Mouse (Mus musculus) adrenal gland (tissue): ENCODE data around the gene Gcg.

Experiments used
- intact Hi-C: fragments of 180-260 bp; cut with DNase I; formaldehyde crosslinking; loops from one replicate; pipeline ENCODE4 v1.15.1; 2025
- long read RNA-seq, 2 experiments: library from polyadenylated mRNA; unstranded; transcript quantifications; one replicate each; pipeline ENCODE4 v2.0.0; 2020; ENCODE audit warnings: borderline replicate concordance in 1 of 2; ENCODE audit not compliant: insufficient replicate concordance in 1 of 2

Gcg gene
- long read RNA-seq, experiment 1, result 0 reads
- long read RNA-seq, experiment 2, result 0 reads

DNA sequence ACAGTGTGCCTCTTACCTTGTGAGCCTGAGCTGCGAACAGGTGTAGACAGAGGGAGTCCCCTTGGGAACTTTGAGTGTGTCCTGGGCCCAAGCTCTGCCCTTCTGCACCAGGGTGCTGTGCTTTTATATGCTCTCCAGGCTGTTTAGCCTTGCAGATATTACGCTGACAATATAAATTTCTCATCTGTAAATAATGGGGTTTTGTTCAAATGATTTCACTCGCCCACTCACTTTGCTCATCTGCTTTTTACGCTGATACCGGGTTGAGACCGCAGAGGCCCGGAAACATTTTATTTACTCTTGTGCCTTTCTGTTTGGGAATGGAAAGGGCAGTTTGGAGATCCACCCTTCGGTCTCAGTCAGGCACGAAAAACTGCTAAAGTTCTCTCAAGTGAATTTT lies at the start of gene Gcg:
Gcg (minus strand) TSS at position 101 of the 400 bp plus-strand sequence.
- intact Hi-C loops, result no loop called here

- intact Hi-C loops, result no loop called here
These were observed 47.6 kb upstream of the Gcg start for GRCm38 (mm10) chr2:62531065-62531464.

- intact Hi-C loops, result no loop called here
These were observed 42.9 kb upstream of the Gcg start for GRCm38 (mm10) chr2:62526399-62526798.

- intact Hi-C loops, result no loop called here
These were observed 34.3 kb upstream of the Gcg start for GRCm38 (mm10) chr2:62517790-62518189.

DNA sequence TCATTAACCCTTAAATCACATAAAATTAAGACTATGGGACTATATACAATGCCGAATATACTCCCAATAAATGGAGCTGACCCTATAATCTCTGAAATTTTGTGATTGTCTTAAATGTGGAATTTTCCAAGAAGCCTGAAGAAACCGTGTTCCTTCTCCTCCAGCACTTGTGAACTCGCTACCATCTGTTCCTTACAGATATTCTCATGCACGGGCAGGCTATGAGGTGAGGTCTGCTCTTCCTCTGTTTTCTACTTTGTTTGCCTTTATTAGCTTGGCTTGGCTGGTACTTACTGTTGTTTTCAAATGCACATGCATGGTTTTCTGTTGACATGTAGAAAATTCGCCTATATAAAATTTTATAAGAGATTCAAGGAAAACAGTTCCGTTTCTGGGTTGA lies 31.0 kb upstream of the Gcg start:
- intact Hi-C loops, result no loop called here

- intact Hi-C loops, result no loop called here
These were observed 30.0 kb upstream of the Gcg start for GRCm38 (mm10) chr2:62513477-62513876.

DNA sequence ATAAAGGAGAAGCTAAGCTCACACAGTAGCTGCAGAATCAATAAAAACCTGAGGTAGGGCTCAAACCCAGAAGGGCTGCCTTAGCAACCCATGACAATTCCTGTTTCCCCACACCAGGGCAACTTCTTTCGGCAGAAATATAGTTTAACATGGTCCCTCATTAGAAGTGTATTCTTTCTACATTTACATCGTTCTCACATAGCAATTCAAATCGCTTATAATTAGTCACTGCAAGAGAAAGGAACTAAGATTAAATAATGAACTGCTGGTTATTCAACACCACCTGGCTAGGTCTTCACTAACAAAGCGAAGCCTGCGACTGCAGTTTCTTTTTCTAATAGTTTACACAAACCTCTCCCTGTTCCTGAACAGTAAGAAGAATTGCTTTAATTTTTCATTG lies 23.7 kb upstream of the Gcg start:
- intact Hi-C loops, result no loop called here

- intact Hi-C loops, result no loop called here
These were observed 23.0 kb upstream of the Gcg start for GRCm38 (mm10) chr2:62506441-62506840.

- intact Hi-C loops, result no loop called here
These were observed 20.9 kb upstream of the Gcg start for GRCm38 (mm10) chr2:62504269-62504796.

GRCm38 (mm10) chr2:62503326-62503725 lies 19.9 kb upstream of the Gcg start:
- intact Hi-C loops, result no loop called here

DNA sequence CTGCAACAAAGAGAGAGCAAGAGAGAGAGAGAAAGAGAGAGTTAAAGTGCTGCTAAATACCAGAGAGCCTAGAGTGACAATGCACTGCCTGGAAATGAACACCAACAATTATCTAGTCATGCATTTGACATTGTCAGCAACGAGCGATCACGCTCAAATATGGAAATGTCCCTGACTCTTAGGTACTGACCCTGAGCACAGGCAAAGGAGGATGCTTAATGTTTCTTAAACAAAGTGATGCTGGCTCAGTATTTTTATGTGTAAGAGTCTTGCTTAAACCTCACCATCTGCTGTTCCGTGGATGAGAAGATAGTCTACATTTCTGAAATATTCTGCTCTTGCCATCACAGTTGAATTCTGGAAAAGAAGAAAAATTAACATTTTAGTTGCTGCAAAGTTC lies 19.1 kb upstream of the Gcg start:
- intact Hi-C loops, result no loop called here

- intact Hi-C loops, result no loop called here
These were observed 15.4 kb upstream of the Gcg start for GRCm38 (mm10) chr2:62498821-62499220.

DNA sequence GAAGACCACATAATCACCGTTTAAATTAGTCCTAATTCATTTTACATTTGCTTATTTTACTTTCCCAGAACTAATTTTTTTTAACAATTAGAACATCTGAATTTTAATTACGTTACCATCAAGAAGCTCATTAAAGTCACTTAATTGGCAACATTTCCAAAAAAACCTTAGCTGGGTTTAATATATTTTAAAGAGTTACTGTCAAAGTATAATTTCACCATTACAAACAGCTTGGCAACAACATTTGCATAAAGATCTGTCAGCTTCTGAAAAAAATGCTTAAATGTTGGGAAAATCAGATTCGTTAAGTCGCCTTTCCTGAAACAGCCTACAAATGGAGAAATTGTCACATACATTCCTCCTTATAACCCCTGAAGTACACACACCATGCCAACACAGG lies 14.6 kb upstream of the Gcg start:
- intact Hi-C loops, result no loop called here

- intact Hi-C loops, result no loop called here
These were observed 14.0 kb upstream of the Gcg start for GRCm38 (mm10) chr2:62497333-62498002.

DNA sequence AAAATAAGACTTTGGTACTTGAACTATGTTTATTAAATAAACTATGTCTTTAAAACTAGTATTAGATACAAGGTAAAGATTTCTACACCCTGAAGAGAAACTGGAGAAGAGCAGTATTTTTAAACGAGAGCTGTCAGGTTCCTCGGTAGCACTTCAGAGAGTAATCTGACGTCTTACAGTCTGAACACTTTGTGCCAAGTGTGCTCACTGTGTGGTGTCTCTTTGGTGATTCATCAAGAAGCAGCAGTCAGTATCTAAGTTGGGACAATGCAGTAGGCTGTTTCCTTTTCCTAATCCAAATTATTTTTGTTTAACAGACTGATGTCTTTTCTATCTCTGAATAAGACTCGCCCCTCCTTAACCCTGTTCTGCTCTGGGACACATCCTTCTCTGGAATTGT lies 12.0 kb upstream of the Gcg start:
- intact Hi-C loops, result no loop called here

GRCm38 (mm10) chr2:62489832-62490231 lies 6.4 kb upstream of the Gcg start:
- intact Hi-C loops, result loop anchor here (5.0 kb wide), 1 partner anchor 137 kb away; no protein-coding TSS in a partner anchor

DNA sequence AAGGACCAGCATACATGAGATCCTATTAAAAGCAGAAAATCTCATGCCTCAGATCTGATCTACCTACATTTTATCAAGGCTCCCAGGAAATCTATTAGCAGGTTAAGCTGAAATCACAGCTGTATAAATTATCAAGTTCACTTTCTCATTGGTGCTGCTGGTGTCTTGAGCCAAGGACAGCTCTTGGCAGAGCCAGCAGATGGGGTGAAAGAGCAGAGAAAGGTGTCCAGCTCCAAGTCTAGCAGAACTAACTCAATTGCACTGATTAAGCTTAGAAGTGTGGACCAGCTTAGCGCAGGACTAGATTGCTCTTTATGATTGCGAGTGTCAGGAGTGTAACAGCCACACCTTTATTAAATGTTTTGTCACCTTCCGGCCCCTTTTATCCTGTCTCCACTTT lies 1.5 kb upstream of the Gcg start:
- intact Hi-C loops, result loop anchor here (5.0 kb wide), 1 partner anchor 142 kb away; no protein-coding TSS in a partner anchor

DNA sequence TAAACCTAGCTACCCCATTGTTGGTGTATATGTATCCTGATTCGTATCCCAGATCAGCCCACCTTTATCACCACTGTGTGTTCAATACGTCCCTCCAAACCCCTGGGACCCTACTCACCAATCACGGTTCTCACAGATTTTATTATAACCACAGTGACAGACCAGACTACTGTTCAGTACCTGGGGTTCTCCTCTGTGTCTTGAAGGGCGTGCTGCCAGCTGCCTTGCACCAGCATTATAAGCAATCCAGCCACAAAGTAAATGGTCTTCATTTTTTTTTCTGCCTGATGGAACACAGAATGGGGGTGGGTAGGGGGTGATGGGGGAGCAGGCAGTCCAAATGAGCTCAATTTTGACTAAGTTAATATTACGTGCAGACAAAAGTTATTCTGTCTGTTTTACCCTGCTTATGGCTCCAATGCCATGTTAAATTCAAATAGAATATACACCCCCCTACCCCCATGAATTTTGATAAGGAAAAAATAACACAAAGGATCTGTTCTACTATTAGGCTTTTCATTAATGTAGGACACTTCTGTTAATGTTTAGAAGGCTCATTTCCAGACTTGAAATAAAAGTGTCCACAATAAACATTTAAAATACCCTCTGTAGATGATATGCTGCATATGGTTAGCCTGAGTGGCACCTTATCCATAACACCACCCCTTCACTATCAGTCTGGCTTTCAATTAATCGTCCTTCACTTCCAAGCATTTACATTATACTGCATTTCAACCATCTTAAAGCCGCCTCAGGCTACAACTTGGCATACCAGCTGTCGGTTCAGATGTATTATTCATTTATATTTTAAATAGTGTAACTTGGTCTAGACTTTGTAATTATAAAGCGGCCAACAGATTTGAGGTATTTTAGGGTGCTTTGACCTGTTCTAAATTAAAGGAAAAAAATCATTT lies 2.9 kb downstream of the Gcg start:
- intact Hi-C loops, result no loop called here

- intact Hi-C loops, result no loop called here
These were observed 13.9 kb downstream of the Gcg start for GRCm38 (mm10) chr2:62469551-62469950.

DNA sequence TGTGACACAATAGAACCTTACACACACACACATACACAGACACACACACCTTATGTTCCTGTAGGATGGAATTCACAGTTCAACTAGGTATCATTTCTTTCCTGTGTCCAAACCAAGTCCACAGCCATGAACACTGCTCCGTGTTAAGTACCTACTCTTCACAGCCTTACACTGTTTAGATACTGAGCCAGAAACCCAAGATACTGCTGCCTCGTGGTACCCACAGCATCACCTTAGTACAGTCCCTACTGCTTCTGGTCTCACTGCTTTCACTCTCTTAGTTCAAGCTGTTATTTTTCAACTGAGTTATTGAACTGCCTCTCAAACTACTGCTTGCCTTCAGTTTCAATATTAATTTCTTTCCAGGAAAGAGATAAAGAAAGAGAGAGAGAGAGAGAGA lies 20.2 kb downstream of the Gcg start:
- intact Hi-C loops, result no loop called here

DNA sequence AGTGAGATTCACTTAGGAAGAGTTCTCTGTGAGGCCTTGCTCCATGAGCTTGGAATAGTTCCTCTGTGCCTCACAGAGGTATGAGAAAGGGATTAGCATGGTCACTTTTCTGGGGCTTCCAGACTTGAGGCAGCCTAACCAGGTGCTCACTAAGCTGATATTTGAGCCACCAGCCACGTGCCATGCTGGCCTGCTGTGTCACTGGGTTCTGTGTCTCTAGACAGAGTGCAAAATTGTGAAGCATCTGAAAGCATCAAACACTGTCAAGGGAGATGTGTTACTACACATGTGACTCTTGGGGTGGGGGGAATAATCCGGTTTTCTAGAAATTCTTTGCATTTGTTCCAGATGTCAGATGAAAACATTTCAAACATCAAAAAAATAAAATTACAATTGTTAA lies 21.3 kb downstream of the Gcg start:
- intact Hi-C loops, result no loop called here

GRCm38 (mm10) chr2:62460815-62461450 lies 22.5 kb downstream of the Gcg start:
- intact Hi-C loops, result no loop called here
